Mouse (Mus musculus) hindbrain, postnatal 0 days (tissue): ENCODE measurements at regions not wholly inside any gene's neighbourhood (a gene's known extent, or its start where the extent isn't known, plus 50 kb on each side); places are given as distances from the start of the nearest gene placed in this dataset.
"Not testable (repeated sequence)": the region's sequence is repeated elsewhere in the genome, so short reads cannot be mapped to it uniquely, and the experiment has no call there.

Experiments
- ATAC-seq: fragments of 200-750 bp; cut with Nextera tagmentation; 2 replicates; pipeline ENCODE4 v1.8.0; 2017; ENCODE audit warnings: mild to moderate bottlenecking, moderate TSS enrichment, moderate library complexity
- DNase-seq: peaks from one replicate; pipeline ENCODE4 v3.0.0-alpha.2; 2015; ENCODE audit warnings: low spot score
- H3K27ac ChIP-seq: fragments of 300-500 bp; sonication (generic); 2 replicates; pipeline ENCODE4 v1.5.1; 2014; ENCODE audit warnings: mild to moderate bottlenecking
- H3K27me3 ChIP-seq: fragments of 300-500 bp; sonication (generic); 2 replicates; pipeline ENCODE4 v1.6.1; 2014; ENCODE audit warnings: low read length, mixed read lengths; ENCODE audit not compliant: insufficient read depth
- H3K36me3 ChIP-seq: fragments of 300-500 bp; sonication (generic); 2 replicates; pipeline ENCODE4 v1.6.1; 2014; ENCODE audit warnings: low read length, mixed read lengths; ENCODE audit not compliant: insufficient read depth
- H3K4me1 ChIP-seq: fragments of 300-500 bp; sonication (generic); 2 replicates; pipeline ENCODE4 v1.6.1; 2014; ENCODE audit warnings: antibody characterized with exemption, low read length, mixed read lengths; ENCODE audit not compliant: insufficient read depth
- H3K4me2 ChIP-seq: fragments of 300-500 bp; sonication (generic); 2 replicates; pipeline ENCODE4 v1.6.1; 2014; ENCODE audit warnings: low read depth, mild to moderate bottlenecking, low read length, moderate library complexity, mixed read lengths
- H3K4me3 ChIP-seq: fragments of 300-500 bp; sonication (generic); 2 replicates; pipeline ENCODE4 v1.5.1; 2014; ENCODE audit warnings: low read length
- H3K9ac ChIP-seq: fragments of 300-500 bp; sonication (generic); replicated peaks from 2 replicates; pipeline ENCODE4 v1.6.1; 2014; ENCODE audit warnings: mild to moderate bottlenecking, low read length, moderate library complexity, mixed read lengths
- H3K9me3 ChIP-seq: fragments of 300-500 bp; sonication (generic); 2 replicates; pipeline ENCODE4 v1.6.1; 2016; ENCODE audit warnings: low read length, mixed read lengths
- CTCF ChIP-seq: IDR thresholded peaks from 2 replicates; pipeline ENCODE4 v1.5.1; 2016; ENCODE audit warnings: antibody characterized with exemption, control low read depth, low read depth
- WGBS: fragments of 180-500 bp; shearing (Covaris S2); extraction: QIAGEN DNeasy Blood & Tissue Kit; methylation state at CpG from one replicate; pipeline ENCODE4 v1.1.7; 2014; 5-methylcytosine and 5-hydroxymethylcytosine counted together

- not testable (repeated sequence) for H3K4me1 ChIP-seq, H3K27me3 ChIP-seq, H3K9ac ChIP-seq, DNase-seq, H3K4me2 ChIP-seq, H3K36me3 ChIP-seq, H3K27ac ChIP-seq, H3K9me3 ChIP-seq, ATAC-seq, H3K4me3 ChIP-seq
- WGBS = 97% methylated on average over 1 of the region's 1 CpGs
Measured at GRCm38 (mm10) chr12:80055894-80056293, 56.9 kb downstream of the Zfp36l1 start.

- Histone ChIP-seq H3K4me3 (no peak overlapping the region), H3K27me3 (no peaks in the 10 kb centered on the region), H3K9ac (no peak overlapping the region), H3K4me1 (no peaks in the 10 kb centered on the region), H3K4me2 (no peak overlapping the region), H3K27ac (no peak overlapping the region), H3K9me3 (no peaks in the 10 kb centered on the region), H3K36me3 (no peaks in the 10 kb centered on the region)
- ATAC-seq = no peak
- TF ChIP-seq CTCF = no peak
- no peak for DNase-seq
- 45% methylated on average over 2 of the region's 2 CpGs for WGBS
Measured at GRCm38 (mm10) chr12:80055394-80055793, 57.4 kb downstream of the Zfp36l1 start.

GRCm38 (mm10) chr12:80054655-80055037 is 58.2 kb downstream of the Zfp36l1 start:
- DNase-seq = no peak
- H3K9ac ChIP-seq = no peak overlapping the region
- no peak overlapping the region for H3K27ac ChIP-seq
- H3K4me1 ChIP-seq = no peaks in the 10 kb centered on the region
- no peaks in the 10 kb centered on the region for H3K9me3 ChIP-seq
- no peak for TF ChIP-seq CTCF
- no peak overlapping the region for H3K4me3 ChIP-seq
- no peaks in the 10 kb centered on the region for H3K27me3 ChIP-seq
- 92% methylated on average over 3 of the region's 3 CpGs for WGBS
- H3K36me3 ChIP-seq = no peaks in the 10 kb centered on the region
- ATAC-seq = no peak
- no peak overlapping the region for H3K4me2 ChIP-seq

GRCm38 (mm10) chr12:80053902-80054654 is 58.7 kb downstream of the Zfp36l1 start:
- no peak overlapping the region for H3K4me2 ChIP-seq
- ATAC-seq = no peak
- H3K9me3 ChIP-seq = no peaks in the 10 kb centered on the region
- no peak overlapping the region for H3K4me3 ChIP-seq
- H3K27ac ChIP-seq = no peak overlapping the region
- no peak overlapping the region for H3K9ac ChIP-seq
- no peaks in the 10 kb centered on the region for H3K27me3 ChIP-seq
- DNase-seq = no peak
- H3K4me1 ChIP-seq = no peaks in the 10 kb centered on the region
- no peak for TF ChIP-seq CTCF
- H3K36me3 ChIP-seq = no peaks in the 10 kb centered on the region
- WGBS = 85% methylated on average over 9 of the region's 9 CpGs

- H3K4me2 ChIP-seq = no peak overlapping the region
- ATAC-seq = no peak
- no peak for DNase-seq
- H3K27me3 ChIP-seq = no peaks in the 10 kb centered on the region
- no peak overlapping the region for H3K4me3 ChIP-seq
- 89% methylated on average over 4 of the region's 4 CpGs for WGBS
- no peaks in the 10 kb centered on the region for H3K36me3 ChIP-seq
- no peak overlapping the region for H3K9ac ChIP-seq
- H3K27ac ChIP-seq = no peak overlapping the region
- H3K4me1 ChIP-seq = no peaks in the 10 kb centered on the region
- no peaks in the 10 kb centered on the region for H3K9me3 ChIP-seq
- TF ChIP-seq CTCF = no peak
Measured at GRCm38 (mm10) chr12:80048215-80048979, 64.4 kb downstream of the Zfp36l1 start.

GRCm38 (mm10) chr12:80046625-80047303 is 66.0 kb downstream of the Zfp36l1 start:
- Histone ChIP-seq H3K4me3 (no peak overlapping the region), H3K4me2 (no peak overlapping the region), H3K9me3 (no peaks in the 10 kb centered on the region), H3K36me3 (no peaks in the 10 kb centered on the region), H3K4me1 (no peaks in the 10 kb centered on the region), H3K27me3 (no peaks in the 10 kb centered on the region), H3K9ac (no peak overlapping the region), H3K27ac (no peak overlapping the region)
- TF ChIP-seq CTCF = no peak
- DNase-seq (no peak), ATAC-seq (no peak)
- WGBS = 60% methylated on average over 6 of the region's 6 CpGs
